Mouse (Mus musculus): ENCODE measurements around the gene Mmel1. TPM values are rescaled to one million over a fixed set of nuclear protein-coding genes. Genes with fewer than 3 reads are reported as not detected.

The Mmel1 gene
- 0.23 and 0.82 TPM in 2 replicates for polyA plus RNA-seq (2014; fragmentation: Nextera tagmentation; extraction: Ambion mirVana)

DNA sequence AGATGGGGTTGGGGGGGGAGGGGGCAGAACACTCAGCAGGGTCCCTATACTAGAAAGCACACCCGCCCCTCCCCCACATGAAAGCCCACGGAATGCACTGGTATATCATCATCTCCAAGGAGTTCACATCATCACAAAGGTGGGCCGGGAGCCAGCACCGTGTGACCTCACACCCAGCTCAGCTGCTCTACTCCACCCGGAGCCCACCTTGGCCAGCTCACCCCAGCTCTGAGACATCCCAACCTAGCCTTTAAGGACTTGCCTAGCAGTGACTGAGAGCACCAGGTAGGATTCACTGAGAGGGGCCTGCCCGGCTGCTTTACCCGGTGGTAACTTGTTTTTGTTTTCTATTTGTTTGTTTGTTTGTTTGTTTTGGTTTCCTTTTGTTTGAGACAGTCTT, at the start of gene Mmel1:
Gene Mmel1 (plus strand): TSS at position 146 of the 400 bp plus-strand sequence.
- Histone ChIP-seq H3K4me3 (ENCODE audit: low read depth, low read length) (no peak within 1 kb of the TSS), H3K27me3 (ENCODE audit: control insufficient read depth, insufficient read depth, low read length) (peaks cover 20% of the 10 kb centered on the region), H3K4me1 (ENCODE audit: control insufficient read depth, insufficient read depth, low read length) (peaks cover 6% of the 10 kb centered on the region; the same call in 1 of the 2 replicates), H3K36me3 (ENCODE audit: control insufficient read depth, insufficient read depth, low read length) (no peaks in the 10 kb centered on the region), H3K4me2 (no peak within 1 kb of the TSS), H3K9ac (ENCODE audit: low read depth, low read length) (no peak within 1 kb of the TSS), H3K9me3 (replicated peaks; ENCODE audit: control insufficient read depth, low read length) (no peaks in the 10 kb centered on the region), H3K27ac (ENCODE audit: low read depth, low read length) (no peak within 1 kb of the TSS)
- 78% methylated on average over 7 of the region's 7 CpGs for WGBS (ENCODE audit: insufficient replicate concordance)
- ATAC-seq (replicated peaks; ENCODE audit: insufficient number of reproducible peaks, low FRiP score, low TSS enrichment): no peak

DNA sequence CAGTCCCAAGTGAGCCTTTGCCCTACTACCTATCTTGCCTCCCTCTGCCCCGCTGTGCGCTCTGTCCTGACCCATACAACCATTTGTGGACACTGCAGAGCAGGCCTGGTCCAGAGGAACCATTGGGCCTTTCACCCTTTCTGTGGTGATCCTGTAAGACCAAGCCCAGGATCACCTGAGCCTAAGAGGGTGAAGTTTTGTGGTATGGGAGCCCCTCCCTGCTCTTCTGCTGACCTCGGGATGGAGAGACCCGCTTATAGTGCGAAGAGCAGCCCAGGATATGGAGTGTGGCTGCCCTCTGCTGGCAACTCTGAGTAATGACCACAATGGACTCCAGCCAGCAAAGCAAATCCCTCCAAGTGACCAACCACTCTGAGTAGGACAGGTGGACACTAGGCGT, 43.7 kb upstream of the Mmel1 start:
- Histone ChIP-seq H3K4me3 (ENCODE audit: low read depth, low read length) (no peak overlapping the region), H3K4me2 (no peak overlapping the region), H3K4me1 (ENCODE audit: control insufficient read depth, insufficient read depth, low read length) (peaks cover 6% of the 10 kb centered on the region; the same call in 1 of the 2 replicates), H3K27ac (ENCODE audit: low read depth, low read length) (no peak overlapping the region), H3K36me3 (ENCODE audit: control insufficient read depth, insufficient read depth, low read length) (no peaks in the 10 kb centered on the region), H3K27me3 (ENCODE audit: control insufficient read depth, insufficient read depth, low read length) (peaks cover 12% of the 10 kb centered on the region), H3K9me3 (replicated peaks; ENCODE audit: control insufficient read depth, low read length) (no peaks in the 10 kb centered on the region), H3K9ac (ENCODE audit: low read depth, low read length) (no peak overlapping the region)
- ATAC-seq (replicated peaks; ENCODE audit: insufficient number of reproducible peaks, low FRiP score, low TSS enrichment): 0 out of 2 replicates have a peak, but pooled peaks have one; percentile 16
- WGBS (ENCODE audit: insufficient replicate concordance): 29% methylated on average over 6 of the region's 6 CpGs

DNA sequence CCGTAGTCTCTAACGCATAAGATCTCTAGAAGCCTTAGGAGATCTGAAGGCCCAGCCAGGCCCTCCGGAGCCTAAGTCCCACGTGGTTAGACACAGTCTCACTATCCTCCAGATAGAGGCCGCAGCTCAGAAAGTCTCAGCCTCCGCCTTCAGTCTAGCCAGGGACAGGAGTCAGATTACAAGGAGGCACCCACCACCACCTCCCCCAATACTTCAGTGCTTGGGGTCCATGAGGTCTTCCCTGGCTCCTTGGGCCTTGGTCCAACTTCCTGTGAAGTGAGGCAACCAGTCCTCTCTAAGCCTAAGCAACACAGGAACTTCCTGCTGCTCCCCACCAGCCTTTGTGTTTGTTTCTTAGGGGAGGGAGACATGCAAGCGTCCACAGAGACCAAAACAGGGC, 43.2 kb upstream of the Mmel1 start:
- Histone ChIP-seq H3K27me3 (ENCODE audit: control insufficient read depth, insufficient read depth, low read length) (peaks cover 12% of the 10 kb centered on the region), H3K4me2 (no peak overlapping the region), H3K9me3 (replicated peaks; ENCODE audit: control insufficient read depth, low read length) (no peaks in the 10 kb centered on the region), H3K9ac (ENCODE audit: low read depth, low read length) (no peak overlapping the region), H3K36me3 (ENCODE audit: control insufficient read depth, insufficient read depth, low read length) (no peaks in the 10 kb centered on the region), H3K27ac (ENCODE audit: low read depth, low read length) (no peak overlapping the region), H3K4me3 (ENCODE audit: low read depth, low read length) (no peak overlapping the region), H3K4me1 (ENCODE audit: control insufficient read depth, insufficient read depth, low read length) (peaks cover 6% of the 10 kb centered on the region; the same call in 1 of the 2 replicates)
- 38% methylated on average over 7 of the region's 7 CpGs for WGBS (ENCODE audit: insufficient replicate concordance)
- no peak for ATAC-seq (replicated peaks; ENCODE audit: insufficient number of reproducible peaks, low FRiP score, low TSS enrichment)

DNA sequence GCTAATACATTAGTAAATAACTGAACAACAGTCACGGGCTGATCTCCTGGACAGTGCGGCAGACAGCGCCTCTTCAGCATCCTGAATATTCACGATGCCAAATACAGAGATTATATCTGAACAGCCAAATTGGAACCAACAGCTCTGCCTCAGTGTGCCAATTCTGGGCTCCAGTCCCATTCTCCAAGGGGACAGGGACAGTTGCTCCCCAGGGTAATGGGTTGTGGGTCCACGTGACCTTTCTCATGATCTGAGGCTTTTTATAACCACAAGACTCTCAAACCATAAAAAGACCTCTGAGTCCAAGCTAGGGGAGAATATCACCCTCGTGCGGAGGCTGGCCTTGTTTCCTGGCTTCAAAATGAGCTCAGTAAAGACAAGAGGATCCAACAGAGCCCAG, 42.2 kb upstream of the Mmel1 start:
- WGBS (ENCODE audit: insufficient replicate concordance): 86% methylated on average over 7 of the region's 7 CpGs
- no peak for ATAC-seq (replicated peaks; ENCODE audit: insufficient number of reproducible peaks, low FRiP score, low TSS enrichment)
- no peak overlapping the region for H3K4me3 ChIP-seq (ENCODE audit: low read depth, low read length)
- no peak overlapping the region for H3K4me2 ChIP-seq
- peaks cover 6% of the 10 kb centered on the region for H3K27me3 ChIP-seq (ENCODE audit: control insufficient read depth, insufficient read depth, low read length)
- H3K9ac ChIP-seq (ENCODE audit: low read depth, low read length): no peak overlapping the region
- no peak overlapping the region for H3K27ac ChIP-seq (ENCODE audit: low read depth, low read length)
- no peaks in the 10 kb centered on the region for H3K36me3 ChIP-seq (ENCODE audit: control insufficient read depth, insufficient read depth, low read length)
- H3K9me3 ChIP-seq (replicated peaks; ENCODE audit: control insufficient read depth, low read length): no peaks in the 10 kb centered on the region
- H3K4me1 ChIP-seq (ENCODE audit: control insufficient read depth, insufficient read depth, low read length): peaks cover 6% of the 10 kb centered on the region; the same call in 1 of the 2 replicates

DNA sequence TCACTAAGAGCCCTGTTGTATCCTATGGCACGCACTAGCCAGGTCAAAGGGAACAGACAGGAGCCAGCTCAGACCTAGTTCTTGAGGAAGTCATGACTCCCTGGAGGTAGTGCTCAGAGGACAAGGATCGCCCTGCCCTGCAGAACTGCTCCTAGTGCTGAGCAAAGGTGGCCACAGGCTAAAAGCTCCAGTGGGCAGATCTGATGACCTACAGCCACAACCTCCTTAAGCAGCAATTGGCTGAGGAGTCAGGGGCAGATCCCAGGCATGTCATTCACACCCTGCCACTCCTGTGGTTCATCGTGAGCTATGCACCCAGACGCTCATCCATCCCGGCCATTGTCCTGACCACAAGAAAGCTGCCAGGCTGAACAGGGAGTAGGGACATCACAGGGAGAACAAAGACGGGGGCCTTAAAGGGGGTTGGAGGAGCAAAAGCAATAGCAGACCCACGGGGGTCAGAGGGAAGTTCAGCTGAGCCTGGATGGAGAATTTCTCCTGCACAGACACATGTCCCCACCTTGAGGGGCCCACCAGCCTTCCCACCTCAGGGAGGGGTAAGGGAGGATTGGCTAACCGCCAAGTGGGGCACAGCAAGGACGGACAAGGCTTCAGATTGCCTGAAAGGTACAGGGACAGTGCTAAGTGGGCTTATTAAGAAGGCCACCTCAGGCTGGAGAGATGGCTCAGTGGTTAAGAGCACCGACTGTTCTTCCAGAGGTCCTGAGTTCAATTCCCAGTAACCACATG, 41.3 kb upstream of the Mmel1 start:
- Histone ChIP-seq H3K4me2 (no peak overlapping the region), H3K27ac (ENCODE audit: low read depth, low read length) (no peak overlapping the region; the same call in 1 of the 2 replicates), H3K27me3 (ENCODE audit: control insufficient read depth, insufficient read depth, low read length) (peaks cover 4% of the 10 kb centered on the region; the same call in 1 of the 2 replicates), H3K36me3 (ENCODE audit: control insufficient read depth, insufficient read depth, low read length) (no peaks in the 10 kb centered on the region), H3K9ac (ENCODE audit: low read depth, low read length) (no peak overlapping the region), H3K4me1 (ENCODE audit: control insufficient read depth, insufficient read depth, low read length) (peaks cover 6% of the 10 kb centered on the region; the same call in 1 of the 2 replicates), H3K4me3 (ENCODE audit: low read depth, low read length) (no peak overlapping the region), H3K9me3 (replicated peaks; ENCODE audit: control insufficient read depth, low read length) (no peaks in the 10 kb centered on the region)
- 32% methylated on average over 10 of the region's 10 CpGs for WGBS (ENCODE audit: insufficient replicate concordance)
- ATAC-seq (replicated peaks; ENCODE audit: insufficient number of reproducible peaks, low FRiP score, low TSS enrichment): no peak

DNA sequence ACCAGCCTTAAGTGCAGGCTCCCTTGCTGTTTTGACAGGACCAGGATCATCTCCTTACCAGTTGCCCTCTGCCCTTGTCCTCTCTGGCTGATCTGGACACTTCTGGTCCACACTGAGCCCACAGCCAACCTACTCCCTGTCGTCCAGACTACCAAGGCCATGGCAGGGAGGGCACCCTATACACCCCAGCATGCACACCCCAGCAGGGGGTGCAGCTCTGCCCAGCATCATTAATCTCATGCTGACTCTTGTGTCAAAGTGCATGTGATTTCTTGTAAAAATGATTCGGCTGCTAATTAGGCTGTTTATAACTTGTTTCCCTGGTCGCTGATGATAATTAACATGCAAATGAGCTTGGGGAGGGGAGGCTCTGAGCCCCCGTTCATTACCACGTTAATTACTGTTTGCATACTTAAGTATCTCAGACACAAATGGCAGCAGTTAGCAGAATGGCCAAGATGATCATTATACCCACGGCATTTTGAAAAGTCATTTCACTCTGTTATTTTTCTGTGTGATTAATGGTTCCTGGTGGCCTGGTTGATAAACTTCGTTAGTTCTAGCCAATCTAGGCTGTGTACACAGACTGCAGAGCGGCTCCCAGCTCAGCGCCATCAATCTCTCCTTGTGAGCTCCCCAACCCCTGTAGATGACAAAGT, 37.3 kb upstream of the Mmel1 start:
- Histone ChIP-seq H3K4me2 (no peak overlapping the region), H3K27me3 (ENCODE audit: control insufficient read depth, insufficient read depth, low read length) (peaks cover 11% of the 10 kb centered on the region), H3K9ac (ENCODE audit: low read depth, low read length) (no peak overlapping the region), H3K27ac (ENCODE audit: low read depth, low read length) (no peak overlapping the region), H3K4me1 (ENCODE audit: control insufficient read depth, insufficient read depth, low read length) (peaks cover 6% of the 10 kb centered on the region; the same call in 1 of the 2 replicates), H3K9me3 (replicated peaks; ENCODE audit: control insufficient read depth, low read length) (no peaks in the 10 kb centered on the region), H3K4me3 (ENCODE audit: low read depth, low read length) (no peak overlapping the region), H3K36me3 (ENCODE audit: control insufficient read depth, insufficient read depth, low read length) (no peaks in the 10 kb centered on the region)
- WGBS (ENCODE audit: insufficient replicate concordance): 46% methylated on average over 9 of the region's 9 CpGs
- ATAC-seq (replicated peaks; ENCODE audit: insufficient number of reproducible peaks, low FRiP score, low TSS enrichment): no peak

DNA sequence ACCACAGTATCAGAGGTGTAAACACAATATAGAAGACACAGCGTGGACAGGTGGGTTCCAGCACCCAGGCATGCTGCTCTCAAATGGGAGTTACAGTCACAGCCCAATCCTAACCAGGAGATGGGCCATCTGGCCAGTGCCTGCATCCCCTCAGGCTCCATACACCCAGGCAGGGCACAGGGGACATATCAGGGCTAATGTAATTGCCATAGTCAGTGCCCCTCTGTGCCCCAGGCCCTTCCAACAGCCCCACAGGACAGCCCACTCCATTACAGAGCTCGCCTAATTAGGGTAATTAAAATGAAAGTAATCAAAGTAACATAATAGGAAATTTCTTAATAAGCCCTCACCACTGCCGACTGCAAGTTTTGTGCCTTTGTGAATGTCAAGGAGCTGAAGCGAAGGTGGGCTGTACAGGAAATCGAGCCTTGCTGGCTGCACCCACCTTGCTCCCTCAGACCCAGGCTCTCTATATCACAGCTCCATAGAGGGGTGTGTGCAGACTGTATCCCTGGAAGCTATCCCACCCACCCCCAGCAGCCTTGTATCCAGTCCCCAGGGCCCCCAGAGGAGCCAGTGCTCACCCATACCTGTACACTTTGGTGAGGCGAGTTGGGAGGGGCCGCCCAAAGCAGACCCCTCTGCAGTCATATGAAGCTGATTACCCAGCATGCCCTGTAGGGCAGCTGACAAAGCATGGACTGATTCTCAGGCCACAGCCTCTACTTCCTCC, 33.0 kb upstream of the Mmel1 start:
- Histone ChIP-seq H3K4me3 (ENCODE audit: low read depth, low read length) (no peak overlapping the region), H3K9me3 (replicated peaks; ENCODE audit: control insufficient read depth, low read length) (no peaks in the 10 kb centered on the region), H3K9ac (ENCODE audit: low read depth, low read length) (no peak overlapping the region), H3K27ac (ENCODE audit: low read depth, low read length) (no peak overlapping the region), H3K4me1 (ENCODE audit: control insufficient read depth, insufficient read depth, low read length) (no peaks in the 10 kb centered on the region), H3K36me3 (ENCODE audit: control insufficient read depth, insufficient read depth, low read length) (no peaks in the 10 kb centered on the region), H3K4me2 (no peak overlapping the region), H3K27me3 (ENCODE audit: control insufficient read depth, insufficient read depth, low read length) (peaks cover 10% of the 10 kb centered on the region)
- 75% methylated on average over 7 of the region's 7 CpGs for WGBS (ENCODE audit: insufficient replicate concordance)
- ATAC-seq (replicated peaks; ENCODE audit: insufficient number of reproducible peaks, low FRiP score, low TSS enrichment): no peak

DNA sequence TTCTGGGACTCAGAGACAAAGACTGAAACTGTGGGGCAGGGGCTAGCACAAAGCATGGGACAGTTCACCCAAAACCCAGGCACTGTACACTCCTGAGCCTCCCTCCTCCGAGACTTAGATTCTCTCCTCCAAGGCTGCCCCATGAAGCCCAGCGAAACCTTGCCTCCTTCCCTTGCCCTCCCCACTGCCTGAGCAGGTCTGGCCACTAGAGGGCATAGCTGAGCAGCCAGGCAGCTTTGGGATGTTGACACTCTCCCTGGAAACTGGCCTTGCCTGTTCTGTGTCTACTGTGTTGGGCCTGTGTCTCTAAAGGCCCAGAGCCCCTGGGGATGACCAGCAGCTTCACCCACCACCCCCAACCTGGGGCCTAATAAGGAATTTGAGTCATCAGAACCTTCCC, 32.2 kb upstream of the Mmel1 start, which contains the start of gene Ttc34:
Gene Ttc34 (plus strand): TSS at position 290 of the 400 bp plus-strand sequence.
- WGBS (ENCODE audit: insufficient replicate concordance): 53% methylated on average over 2 of the region's 2 CpGs
- Histone ChIP-seq H3K9me3 (replicated peaks; ENCODE audit: control insufficient read depth, low read length) (no peaks in the 10 kb centered on the region), H3K27me3 (ENCODE audit: control insufficient read depth, insufficient read depth, low read length) (peaks cover 10% of the 10 kb centered on the region), H3K27ac (ENCODE audit: low read depth, low read length) (no peak within 1 kb of the TSS), H3K4me3 (ENCODE audit: low read depth, low read length) (no peak within 1 kb of the TSS), H3K4me2 (no peak within 1 kb of the TSS), H3K9ac (ENCODE audit: low read depth, low read length) (no peak within 1 kb of the TSS), H3K36me3 (ENCODE audit: control insufficient read depth, insufficient read depth, low read length) (no peaks in the 10 kb centered on the region), H3K4me1 (ENCODE audit: control insufficient read depth, insufficient read depth, low read length) (no peaks in the 10 kb centered on the region)
- ATAC-seq (replicated peaks; ENCODE audit: insufficient number of reproducible peaks, low FRiP score, low TSS enrichment): no peak

All from heart, embryonic 11.5 days (tissue).